Mouse (Mus musculus) left cerebral cortex, postnatal 4 days (tissue): ENCODE measurements at regions not wholly inside any gene's neighbourhood (a gene's known extent, or its start where the extent isn't known, plus 50 kb on each side); places are given as distances from the start of the nearest gene placed in this dataset.
A peak's percentile ranks its signal among the peaks of the same experiment; 100 is the strongest.

Source experiments
- DNase-seq: peaks from one replicate; pipeline ENCODE4 v3.0.0-alpha.2; 2022
- intact Hi-C: fragments of 180-260 bp; cut with DNase I; formaldehyde crosslinking; loops from one replicate; pipeline ENCODE4 v1.15.1; 2025

GRCm38 (mm10) chr4:12541508-12541907, 369.7 kb upstream of the Fam92a start:
- intact Hi-C loops, result loop anchor here (10.0 kb wide), 1 partner anchor 1043 kb away; no protein-coding TSS in a partner anchor
- DNase-seq, result no peak

- peak; percentile 8 for DNase-seq
- intact Hi-C loops, result loop anchor here (5.0 to 10.0 kb wide), 4 partner anchors 297 to 1896 kb away; no protein-coding TSS in a partner anchor
Observed at GRCm38 (mm10) chr4:12539184-12539791, 367.5 kb upstream of the Fam92a start.

GRCm38 (mm10) chr4:12538694-12539121, 366.9 kb upstream of the Fam92a start:
- intact Hi-C loops, result loop anchor here (5.0 to 10.0 kb wide), 4 partner anchors 296 to 1896 kb away; no protein-coding TSS in a partner anchor
- DNase-seq, result peak; percentile 66

- intact Hi-C loops, result loop anchor here (5.0 to 10.0 kb wide), 4 partner anchors 296 to 1897 kb away; no protein-coding TSS in a partner anchor
- peak; percentile 5 for DNase-seq
Observed at GRCm38 (mm10) chr4:12538043-12538442, 366.2 kb upstream of the Fam92a start.

- intact Hi-C loops, result loop anchor here (10.0 kb wide), 2 partner anchors 611 to 1901 kb away; no protein-coding TSS in a partner anchor
Observed at GRCm38 (mm10) chr4:12534151-12534550, 362.3 kb upstream of the Fam92a start.

GRCm38 (mm10) chr4:12532961-12533360, 361.1 kb upstream of the Fam92a start:
- intact Hi-C loops, result loop anchor here (10.0 kb wide), 2 partner anchors 612 to 1902 kb away; no protein-coding TSS in a partner anchor
- no peak for DNase-seq

More at GRCm38 (mm10) chr4:12534151-12534550, 362.3 kb upstream of the Fam92a start:
- DNase-seq, result no peak

- DNase-seq, result peak; percentile 35
- intact Hi-C loops, result no loop called here
Observed at GRCm38 (mm10) chr4:12522358-12522757, 350.5 kb upstream of the Fam92a start.

GRCm38 (mm10) chr4:12521246-12521645, 349.4 kb upstream of the Fam92a start:
- intact Hi-C loops, result no loop called here

GRCm38 (mm10) chr4:12516497-12516896, 344.7 kb upstream of the Fam92a start:
- no peak for DNase-seq
- intact Hi-C loops, result no loop called here

More at GRCm38 (mm10) chr4:12521246-12521645, 349.4 kb upstream of the Fam92a start:
- no peak for DNase-seq

- DNase-seq, result peak; percentile 84
- intact Hi-C loops, result no loop called here
Observed at GRCm38 (mm10) chr4:12511656-12512385, 340.0 kb upstream of the Fam92a start.

- intact Hi-C loops, result no loop called here
- DNase-seq, result peak; percentile 71
Observed at GRCm38 (mm10) chr4:12506851-12507551, 335.2 kb upstream of the Fam92a start.

GRCm38 (mm10) chr4:12501086-12501485, 329.3 kb upstream of the Fam92a start:
- intact Hi-C loops, result no loop called here
- DNase-seq, result no peak

GRCm38 (mm10) chr4:12498426-12498825, 326.6 kb upstream of the Fam92a start:
- intact Hi-C loops, result no loop called here
- DNase-seq, result no peak

- DNase-seq, result no peak
- intact Hi-C loops, result no loop called here
Observed at GRCm38 (mm10) chr4:12492468-12492867, 320.7 kb upstream of the Fam92a start.

GRCm38 (mm10) chr4:12491306-12491705, 319.5 kb upstream of the Fam92a start:
- intact Hi-C loops, result no loop called here
- no peak for DNase-seq

GRCm38 (mm10) chr4:12490066-12490465, 318.3 kb upstream of the Fam92a start:
- no peak for DNase-seq
- intact Hi-C loops, result no loop called here

GRCm38 (mm10) chr4:12489358-12489757, 317.5 kb upstream of the Fam92a start:
- peak; percentile 44 for DNase-seq
- intact Hi-C loops, result no loop called here

- intact Hi-C loops, result no loop called here
- DNase-seq, result no peak
Observed at GRCm38 (mm10) chr4:12481481-12481880, 309.7 kb upstream of the Fam92a start.

- no peak for DNase-seq
Observed at GRCm38 (mm10) chr4:12476717-12477116, 304.9 kb upstream of the Fam92a start.

GRCm38 (mm10) chr4:12474981-12475568, 303.3 kb upstream of the Fam92a start:
- DNase-seq, result peak; percentile 45
- intact Hi-C loops, result no loop called here

More at GRCm38 (mm10) chr4:12476717-12477116, 304.9 kb upstream of the Fam92a start:
- intact Hi-C loops, result no loop called here

GRCm38 (mm10) chr4:12474421-12474820, 302.6 kb upstream of the Fam92a start:
- DNase-seq, result no peak
- intact Hi-C loops, result no loop called here
